Mouse (Mus musculus) induced T-regulatory cell, adult 2 months (primary cell): Measurements from ENCODE around the gene Edil3.

Experiments used
- DNase-seq: peaks from one replicate; pipeline ENCODE4 v3.0.0-alpha.2; 2012; ENCODE audit warnings: low read depth

The Edil3 gene

GRCm38 (mm10) chr13:88821440-88822331 is at the start of gene Edil3:
Gene Edil3 (plus strand): TSS chr13:88821472.
- DNase-seq, result no peak

- DNase-seq, result no peak
Measured at GRCm38 (mm10) chr13:88799186-88799585, 22.1 kb upstream of the Edil3 start.

GRCm38 (mm10) chr13:88801006-88801405 is 20.3 kb upstream of the Edil3 start:
- DNase-seq, result no peak

GRCm38 (mm10) chr13:88805838-88806237 is 15.4 kb upstream of the Edil3 start:
- DNase-seq, result peak; percentile 1

GRCm38 (mm10) chr13:88806269-88806668 is 15.0 kb upstream of the Edil3 start:
- no peak for DNase-seq

GRCm38 (mm10) chr13:88810097-88810496 is 11.2 kb upstream of the Edil3 start:
- DNase-seq, result no peak

- no peak for DNase-seq
Measured at GRCm38 (mm10) chr13:88820686-88821308, 475 bp upstream of the Edil3 start.

GRCm38 (mm10) chr13:88822332-88822895 is 1.1 kb downstream of the Edil3 start:
- DNase-seq, result no peak

GRCm38 (mm10) chr13:88822976-88823521 is 1.8 kb downstream of the Edil3 start:
- no peak for DNase-seq

GRCm38 (mm10) chr13:88823522-88824419 is 2.5 kb downstream of the Edil3 start:
- no peak for DNase-seq

- DNase-seq, result no peak
Measured at GRCm38 (mm10) chr13:88824441-88824840, 3.2 kb downstream of the Edil3 start.

GRCm38 (mm10) chr13:88828362-88828761 is 7.1 kb downstream of the Edil3 start:
- no peak for DNase-seq

GRCm38 (mm10) chr13:88833732-88834131 is 12.5 kb downstream of the Edil3 start:
- DNase-seq, result no peak

GRCm38 (mm10) chr13:88849739-88850138 is 28.5 kb downstream of the Edil3 start:
- no peak for DNase-seq

GRCm38 (mm10) chr13:88879960-88880359 is 58.7 kb downstream of the Edil3 start:
- no peak for DNase-seq

GRCm38 (mm10) chr13:88890728-88891127 is 69.5 kb downstream of the Edil3 start:
- no peak for DNase-seq

- no peak for DNase-seq
Measured at GRCm38 (mm10) chr13:88900046-88900445, 78.8 kb downstream of the Edil3 start.

GRCm38 (mm10) chr13:88907405-88907804 is 86.1 kb downstream of the Edil3 start:
- DNase-seq, result no peak

GRCm38 (mm10) chr13:88908187-88908586 is 86.9 kb downstream of the Edil3 start:
- DNase-seq, result no peak

GRCm38 (mm10) chr13:88916503-88916902 is 95.2 kb downstream of the Edil3 start:
- no peak for DNase-seq

GRCm38 (mm10) chr13:88929626-88930025 is 108.4 kb downstream of the Edil3 start:
- DNase-seq, result no peak

GRCm38 (mm10) chr13:88938564-88938963 is 117.3 kb downstream of the Edil3 start:
- DNase-seq, result no peak
